Mouse (Mus musculus) erythroid progenitor cell, adult 5-6 weeks (primary cell): Measurements from ENCODE around the gene Acvr1b. TPM values are rescaled to one million over a fixed set of nuclear protein-coding genes. Genes with fewer than 3 reads are reported as not detected.

Experiments used
- ATAC-seq: replicated peaks from 2 replicates; pipeline ENCODE4 v1.8.0; 2016; ENCODE audit warnings: moderate number of reproducible peaks, mild to moderate bottlenecking, moderate TSS enrichment, inconsistent platforms; ENCODE audit not compliant: poor library complexity, low FRiP score, severe bottlenecking
- total RNA-seq, 2 experiments: library from RNA; stranded (forward) in 1 of 2; stranded (reverse) in 1 of 2; fragments of 150-400 nt in 1 of 2; fragments of 186-747, 209-891 nt in 1 of 2; gene quantifications; 2 replicates each; pipeline versions ENCODE4 v1.2.3 to v1.2.4; 2015 to 2017; ENCODE audit warnings: low replicate concordance in 2 of 2

Acvr1b gene
- total RNA-seq, 2 experiments from 2014 or later: 0.84 to 1.2 TPM

DNA sequence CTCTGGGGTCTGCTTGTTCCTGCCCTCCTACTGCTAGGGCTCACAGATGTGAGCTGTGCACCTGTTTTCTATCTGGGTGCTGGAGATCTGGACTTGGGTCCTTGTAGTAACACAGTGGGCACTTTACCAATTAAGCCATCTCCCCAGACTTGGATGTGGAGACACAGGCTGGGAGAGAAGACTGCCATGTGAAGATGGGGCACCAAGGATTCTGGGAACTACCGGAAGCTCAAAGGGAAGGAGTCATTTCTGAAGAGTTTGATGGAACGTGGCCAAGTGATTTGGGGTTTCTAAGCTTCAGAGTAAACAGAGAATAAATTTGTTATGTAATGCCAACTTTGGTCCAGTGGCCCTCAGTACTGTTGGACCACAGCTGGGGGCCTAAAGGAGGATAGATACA is 1.9 kb upstream of the Acvr1b start:
- no peak for ATAC-seq

DNA sequence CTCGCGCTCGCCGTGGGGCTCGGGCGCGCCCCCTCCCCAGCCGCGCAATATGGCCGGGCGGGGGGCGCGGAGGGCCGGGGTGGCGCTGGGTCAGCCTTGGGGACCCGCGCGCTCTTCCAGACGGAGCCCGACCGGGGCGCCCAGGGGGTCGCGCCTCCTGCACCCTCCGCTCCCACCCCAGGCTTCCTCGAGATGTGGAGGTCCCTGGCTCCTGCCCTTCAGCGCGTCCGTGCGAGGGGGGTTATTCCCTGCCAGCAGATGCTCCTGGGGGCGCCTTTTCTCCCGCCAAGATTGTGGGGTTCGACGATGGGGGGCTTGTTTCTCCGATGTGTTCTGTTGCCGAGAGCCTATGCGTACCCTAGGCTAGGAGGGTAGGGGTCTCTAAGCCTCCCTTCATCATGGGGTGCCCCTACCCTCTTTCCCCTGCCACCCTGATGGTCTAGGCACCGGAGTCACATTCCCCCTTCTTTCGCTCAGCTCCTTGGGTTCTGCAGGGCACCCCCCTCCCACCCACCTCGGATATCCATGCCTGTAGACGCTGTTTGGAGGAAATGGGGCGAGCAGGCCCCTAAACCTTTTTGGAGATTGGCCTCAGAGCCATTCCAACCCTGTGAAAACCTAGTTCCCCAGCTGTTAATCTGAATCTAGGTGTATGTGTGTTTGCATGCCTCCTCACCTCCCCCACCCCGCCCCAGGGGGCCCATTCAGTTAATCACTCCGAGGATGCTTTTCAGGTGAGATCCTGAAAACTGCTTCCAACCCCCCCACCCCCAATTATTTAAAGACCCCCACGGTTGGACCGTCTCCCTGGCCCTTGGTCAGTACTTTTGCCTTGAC is 645 bp downstream of the Acvr1b start:
- no peak for ATAC-seq

DNA sequence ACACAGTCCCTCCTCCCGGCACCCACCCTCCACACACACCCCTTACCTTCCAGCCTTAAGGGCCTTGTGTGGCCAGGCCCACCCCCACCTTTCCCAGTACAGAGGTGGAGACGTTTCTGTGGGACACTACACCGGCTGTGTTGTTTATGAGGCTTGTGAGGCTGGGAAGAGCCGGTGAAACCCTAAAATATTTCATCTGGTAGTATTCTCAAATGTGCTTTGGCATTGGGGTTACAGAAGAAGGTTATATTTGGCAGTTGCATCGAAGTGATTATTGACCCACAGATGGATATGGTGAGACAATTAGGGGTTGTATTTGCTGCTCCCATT is 1.2 kb downstream of the Acvr1b start:
- no peak for ATAC-seq

DNA sequence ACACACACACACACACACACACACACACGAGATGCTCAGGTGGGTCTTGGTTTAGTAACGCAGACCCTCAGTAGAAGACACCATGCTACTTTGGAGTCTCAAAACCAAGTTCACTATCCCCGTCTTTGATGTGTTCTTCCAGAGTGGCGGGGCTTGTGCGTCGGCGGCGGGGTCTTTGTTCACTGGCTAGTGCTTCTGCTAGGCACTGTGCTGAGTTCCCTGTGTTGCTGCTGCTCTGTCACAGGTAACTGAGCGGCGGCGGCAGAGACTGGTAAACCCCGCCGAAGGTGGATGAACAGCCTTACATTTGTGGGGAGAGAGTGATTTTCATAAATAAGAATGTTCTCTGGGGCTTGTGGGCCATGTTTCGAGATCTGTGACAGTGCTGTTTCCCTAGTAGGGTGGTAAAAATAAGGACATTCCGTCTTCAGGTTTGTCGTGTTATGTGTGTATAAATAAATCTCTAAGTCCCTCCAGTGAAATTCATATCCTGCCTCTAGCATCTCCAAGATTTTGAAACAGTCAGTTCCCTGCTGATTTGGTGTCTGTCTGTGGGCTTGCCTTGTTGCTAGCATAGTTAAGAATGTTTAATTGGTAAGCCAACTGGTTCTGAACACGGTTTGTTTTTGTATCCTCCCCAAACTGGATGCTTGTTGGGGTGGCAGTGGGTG is 1.9 kb downstream of the Acvr1b start:
- no peak for ATAC-seq

DNA sequence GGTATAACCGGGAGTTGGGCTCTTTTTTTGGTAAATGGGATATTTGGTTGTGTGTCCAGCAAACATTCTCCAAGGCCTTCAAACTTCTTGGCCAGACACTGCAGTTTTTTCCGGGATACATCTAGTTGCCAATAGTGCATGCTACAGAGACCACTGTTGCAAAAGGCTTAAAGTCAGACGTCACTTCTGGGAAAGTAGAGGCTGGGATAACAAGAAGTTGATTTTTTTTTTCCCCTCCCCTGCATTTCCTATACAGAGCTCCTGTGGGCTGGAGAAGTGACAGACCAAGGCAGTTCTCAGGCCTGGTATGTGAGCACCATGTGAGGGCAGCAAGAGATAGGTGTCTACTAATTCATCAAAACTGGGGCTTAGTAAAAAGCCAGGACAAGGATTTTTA is 2.4 kb downstream of the Acvr1b start:
- no peak for ATAC-seq

DNA sequence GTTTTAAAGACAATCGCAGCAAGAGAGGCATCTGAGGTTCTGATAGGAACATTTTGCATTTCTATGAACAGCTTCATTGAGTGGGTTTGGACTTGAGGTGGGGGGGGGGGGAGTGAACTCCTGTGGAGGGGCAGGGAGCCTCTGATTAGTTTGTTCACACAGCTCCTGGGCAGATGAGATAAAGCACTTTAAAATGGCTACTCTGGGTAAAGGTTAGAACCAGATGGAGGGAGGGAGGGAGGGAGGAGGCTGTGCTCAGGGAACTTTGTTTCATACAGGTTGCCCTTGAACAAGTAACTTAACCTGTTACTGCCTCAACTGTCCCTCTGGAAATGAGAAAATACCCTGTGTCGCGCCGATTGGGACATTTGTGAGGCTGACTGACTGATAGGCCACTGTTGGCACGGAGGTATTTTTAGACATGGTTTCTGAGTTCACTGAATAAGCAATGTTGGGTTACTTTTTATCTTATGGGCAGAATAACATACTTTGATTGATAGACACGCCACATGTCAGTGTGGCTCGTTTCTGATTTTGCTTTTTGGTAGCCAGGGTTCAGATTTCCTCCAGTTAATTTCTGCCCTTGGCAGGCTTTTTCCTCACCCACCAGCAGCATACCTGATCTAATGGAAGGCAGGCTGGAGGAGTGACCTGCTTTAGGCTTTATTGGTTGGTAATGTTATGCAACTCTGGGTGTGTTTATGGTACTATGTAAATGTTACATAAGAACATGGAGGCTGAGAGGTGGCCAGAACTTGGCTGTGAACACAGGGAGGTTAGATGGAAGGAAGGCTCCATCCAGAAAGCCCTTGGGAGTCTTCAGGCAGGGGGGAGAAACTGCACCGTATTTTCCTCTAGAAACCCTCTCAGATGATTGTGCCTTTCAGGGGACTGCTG is 3.2 kb downstream of the Acvr1b start:
- ATAC-seq: no peak

DNA sequence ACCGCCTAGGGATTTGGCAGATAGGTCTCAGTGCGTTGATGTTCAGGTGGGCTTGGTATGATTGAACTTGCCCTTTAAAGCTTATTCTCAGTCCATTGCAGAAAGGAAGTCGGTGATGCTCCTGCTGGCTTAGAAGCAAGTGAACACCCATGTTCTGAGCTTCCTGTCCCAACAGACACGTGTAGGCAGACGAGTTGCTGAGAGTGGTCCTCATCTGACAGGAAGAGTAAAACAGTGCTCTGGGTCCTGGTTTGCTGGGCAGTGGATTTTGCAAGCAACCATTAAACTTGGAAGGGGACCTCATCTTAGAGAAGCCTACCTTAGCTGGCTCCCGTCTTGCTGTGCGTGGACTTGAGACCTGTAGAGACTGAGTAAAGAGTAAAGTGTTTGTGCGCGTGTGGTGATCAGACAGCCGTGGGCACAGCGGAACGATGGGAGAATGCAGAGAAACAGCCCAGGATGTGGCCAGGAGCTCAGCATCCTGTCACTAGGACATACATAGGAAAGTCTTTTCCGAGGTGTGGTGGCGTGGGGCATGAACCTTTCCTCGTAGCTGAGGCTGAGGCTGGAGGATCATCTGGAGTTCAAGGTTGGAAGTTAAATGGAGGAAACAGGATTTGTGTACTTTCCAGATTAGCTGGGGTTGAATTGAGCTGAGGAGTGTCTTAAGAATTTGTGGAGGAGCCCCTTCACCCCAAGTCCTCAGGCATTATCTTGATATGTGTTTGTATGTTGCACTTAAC is 6.7 kb downstream of the Acvr1b start:
- ATAC-seq: no peak

DNA sequence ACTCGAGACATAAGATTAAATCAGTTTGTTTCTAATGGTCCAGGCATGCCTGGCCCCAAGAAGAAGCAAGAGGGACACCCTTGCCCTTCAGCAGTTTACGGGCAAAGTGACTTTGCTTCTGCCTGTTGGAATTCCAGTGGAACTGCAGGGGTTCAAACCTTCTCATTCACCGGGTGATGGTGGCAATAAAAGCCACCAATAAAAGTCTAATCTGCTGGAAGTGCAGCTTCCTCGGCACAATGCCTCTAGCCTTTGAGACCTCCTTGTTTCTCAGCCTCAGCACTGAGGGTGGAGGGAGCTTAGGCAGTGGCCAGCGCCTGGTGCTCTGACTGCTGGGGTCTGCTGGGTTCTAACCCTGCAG is 7.2 kb downstream of the Acvr1b start:
- ATAC-seq: no peak

DNA sequence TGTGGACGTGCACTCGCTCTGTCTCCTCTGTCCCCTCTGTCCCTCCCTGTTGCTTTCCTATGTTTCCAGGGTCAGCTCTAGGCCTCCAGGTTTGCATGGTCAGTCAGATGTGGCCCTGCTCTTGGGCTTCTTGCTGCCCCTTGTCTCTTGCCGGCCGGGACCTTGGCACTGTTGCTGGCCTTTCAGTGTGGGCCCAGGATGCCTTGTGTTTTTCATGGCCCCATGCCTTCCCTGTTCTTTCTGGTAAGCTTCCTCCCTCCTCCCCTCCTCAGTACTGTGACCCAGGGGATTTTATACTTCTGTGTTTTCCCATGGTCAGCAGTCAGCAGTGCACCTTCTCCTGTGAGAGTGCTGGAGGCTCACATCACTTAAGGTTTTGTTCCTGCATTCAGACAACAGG is 7.6 kb downstream of the Acvr1b start:
- ATAC-seq: no peak

DNA sequence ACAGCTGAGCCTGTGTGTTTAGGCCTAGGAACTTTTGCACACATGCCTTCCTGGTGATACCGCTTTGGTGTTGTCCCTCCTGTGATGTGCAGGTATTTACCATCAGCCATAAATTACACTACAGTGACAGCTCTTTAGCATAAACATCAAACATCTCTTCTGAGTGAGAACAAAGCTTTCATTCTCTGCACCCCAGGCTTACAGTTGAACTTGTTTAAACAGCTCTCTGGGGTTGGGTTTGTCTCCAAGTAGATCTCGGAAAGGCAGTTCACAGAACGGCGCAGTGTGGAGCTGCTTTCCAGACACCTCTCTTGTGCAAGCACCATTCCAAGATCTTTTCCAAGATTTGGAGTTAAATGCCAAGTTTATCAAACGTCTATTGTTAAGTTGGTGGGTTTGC is 8.8 kb downstream of the Acvr1b start:
- no peak for ATAC-seq

DNA sequence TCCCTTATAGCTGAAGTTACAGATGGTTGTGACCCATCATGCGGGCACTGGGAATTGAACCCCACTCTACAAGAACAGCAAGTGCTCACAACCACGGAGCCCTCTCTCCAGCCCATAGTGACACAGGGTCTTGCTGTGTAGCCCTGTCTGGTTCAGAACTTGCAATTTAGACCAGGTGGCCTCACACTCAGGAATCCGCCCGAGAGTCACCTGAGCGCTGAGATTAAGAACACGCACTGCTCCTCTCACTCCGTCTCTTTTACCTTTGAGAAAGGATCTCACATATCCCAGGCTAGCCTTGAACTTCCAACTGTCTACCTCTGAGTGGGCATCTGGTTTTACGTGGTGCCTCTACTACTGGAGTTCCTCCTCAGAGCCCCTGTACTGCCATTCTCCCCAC is 10.4 kb downstream of the Acvr1b start:
- no peak for ATAC-seq

DNA sequence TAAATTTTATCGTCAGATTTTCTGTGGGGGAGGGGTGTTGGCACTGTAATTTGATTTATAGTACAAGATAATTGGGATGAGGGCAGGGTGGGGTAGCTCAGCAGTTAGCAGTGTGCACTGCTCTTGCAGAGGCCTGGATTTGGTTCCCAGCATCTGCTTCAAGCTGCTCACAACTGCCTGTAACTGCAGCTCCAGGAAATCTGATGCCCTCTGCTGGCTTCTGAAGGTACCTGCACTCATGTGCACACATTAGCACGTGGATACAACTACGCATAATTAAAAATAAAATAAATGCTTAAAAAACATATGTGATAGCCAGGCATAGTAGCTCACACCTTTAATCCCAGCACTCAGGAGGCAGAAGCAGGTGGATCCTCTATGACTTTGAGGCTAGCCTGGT is 11.7 kb downstream of the Acvr1b start:
- no peak for ATAC-seq

DNA sequence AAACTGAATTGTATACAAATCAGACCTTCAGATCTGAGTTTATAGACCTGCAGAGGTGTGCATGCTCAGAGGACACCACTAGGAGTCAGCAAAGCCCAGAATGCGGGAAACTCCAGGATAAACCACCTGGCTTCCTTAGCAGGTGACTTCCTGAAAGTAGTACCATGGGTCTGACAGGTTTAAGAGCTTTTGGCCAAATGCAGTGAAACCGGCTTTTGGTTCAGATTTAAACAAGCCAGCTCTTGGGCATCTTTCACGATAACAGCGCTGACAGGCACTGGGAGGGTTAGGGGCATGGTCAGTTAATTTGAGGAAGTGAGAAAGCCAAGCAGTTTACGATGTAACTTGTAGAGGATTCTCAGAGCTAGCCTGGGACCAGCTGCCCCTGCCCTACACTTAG is 14.0 kb downstream of the Acvr1b start:
- no peak for ATAC-seq

DNA sequence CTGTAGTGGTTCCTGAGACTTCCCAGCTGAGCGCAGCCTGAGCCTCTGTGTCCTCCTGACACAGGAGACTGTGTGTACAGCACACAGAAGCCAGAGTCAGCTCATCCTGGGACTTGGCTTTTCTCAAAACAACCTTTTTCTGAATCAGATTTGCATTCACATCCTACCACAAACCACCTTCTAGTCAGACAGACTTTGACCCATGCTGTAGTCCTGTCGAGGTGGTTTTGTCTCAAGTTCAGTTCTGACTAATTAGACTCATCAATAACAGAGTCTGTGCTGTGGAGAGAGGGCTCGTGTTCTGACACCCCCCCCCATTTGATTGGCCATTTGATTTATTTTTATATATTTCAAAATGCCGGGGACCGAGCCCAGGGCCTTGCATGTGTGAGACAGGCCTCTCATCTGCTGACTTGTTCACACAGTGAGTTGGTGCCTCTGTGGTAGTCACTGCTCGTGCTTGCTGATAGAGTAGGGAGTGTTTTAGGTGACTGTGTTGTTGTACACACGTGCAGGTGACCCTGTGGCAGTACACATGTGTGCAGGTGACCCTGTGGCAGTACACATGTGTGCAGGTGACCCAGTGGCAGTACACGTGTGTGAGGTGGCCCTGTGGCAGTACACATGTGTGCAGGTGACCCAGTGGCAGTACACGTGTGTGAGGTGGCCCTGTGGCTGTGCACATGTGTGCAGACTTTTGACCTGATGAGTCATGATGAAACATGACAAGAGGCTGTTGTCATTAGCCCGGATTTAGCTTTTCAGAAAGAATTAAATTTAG is 16.3 kb downstream of the Acvr1b start:
- no peak for ATAC-seq

DNA sequence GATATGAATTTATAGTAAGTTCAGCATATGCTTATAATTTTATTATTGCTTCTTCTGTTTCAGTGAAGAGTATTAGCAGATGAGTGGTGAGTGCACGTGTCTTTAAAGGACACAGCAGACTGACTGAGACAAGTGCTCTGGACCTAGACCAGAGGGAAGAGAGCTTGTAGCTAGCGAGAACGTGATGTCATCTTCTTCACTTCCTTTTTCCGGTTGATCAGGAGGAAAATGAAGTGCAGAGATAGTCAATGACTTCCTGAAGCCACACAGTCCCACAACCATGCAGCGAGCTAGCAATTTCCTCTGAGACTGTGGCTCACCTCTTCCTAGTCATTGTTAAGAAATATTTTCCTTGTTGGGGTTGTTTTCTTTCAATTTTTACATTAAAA is 16.9 kb downstream of the Acvr1b start:
- ATAC-seq: no peak

DNA sequence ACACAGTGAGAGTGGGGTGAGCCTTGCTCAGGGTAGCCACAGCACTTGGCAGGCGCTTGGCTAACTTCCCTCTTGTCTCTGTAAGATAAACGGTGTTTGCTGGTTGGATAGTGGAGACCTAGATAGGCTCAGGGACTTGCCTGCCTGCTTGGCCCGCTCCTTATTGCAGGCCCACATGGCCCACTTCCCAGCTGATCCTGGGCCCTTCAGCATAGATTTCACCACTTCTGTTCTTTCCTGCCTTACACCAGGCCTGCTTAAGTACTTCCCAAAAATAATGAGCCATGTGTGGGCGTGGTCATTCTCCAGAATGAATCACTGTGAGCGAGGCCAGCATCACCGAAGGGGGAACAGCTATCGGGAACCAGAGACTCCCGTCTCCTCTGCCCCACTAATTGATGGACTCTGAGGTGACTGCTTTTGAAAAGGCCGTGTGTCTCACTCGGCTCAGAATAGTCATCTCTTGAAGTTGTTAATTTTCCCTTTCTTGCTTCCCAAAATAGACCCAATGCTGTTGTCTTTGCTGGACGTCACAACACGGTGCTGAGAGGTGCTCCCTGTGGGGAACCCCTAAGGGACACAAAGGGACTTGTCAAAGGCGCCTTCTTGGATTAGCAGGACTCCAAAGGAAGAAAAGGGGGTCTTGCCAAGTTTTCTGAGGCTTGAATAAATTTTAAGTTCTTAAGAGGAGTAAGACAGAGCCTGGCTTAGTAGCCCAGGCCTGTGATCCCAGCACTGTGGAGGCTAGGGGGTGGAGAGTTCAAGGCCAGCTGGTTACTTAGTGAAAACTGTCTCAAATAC is 17.8 kb downstream of the Acvr1b start:
- ATAC-seq: no peak

DNA sequence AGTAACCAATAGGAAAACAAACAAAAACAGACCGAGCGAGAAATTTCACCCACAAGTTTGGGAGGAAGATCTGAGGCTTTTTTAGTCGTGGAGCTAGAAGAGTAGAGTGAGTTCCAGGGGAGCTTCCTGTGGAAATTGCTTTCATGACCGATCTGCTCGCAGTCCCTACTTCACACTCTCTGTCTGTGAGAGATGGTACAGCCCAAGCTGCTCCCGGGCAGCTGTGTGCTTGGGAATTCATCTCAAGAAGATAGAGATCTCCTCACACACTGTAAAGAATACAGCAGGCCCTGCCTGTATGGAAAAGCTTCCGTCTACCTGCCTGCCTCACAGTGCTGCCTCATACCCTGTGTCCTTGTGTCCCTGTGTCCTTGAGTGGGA is 18.4 kb downstream of the Acvr1b start:
- no peak for ATAC-seq

DNA sequence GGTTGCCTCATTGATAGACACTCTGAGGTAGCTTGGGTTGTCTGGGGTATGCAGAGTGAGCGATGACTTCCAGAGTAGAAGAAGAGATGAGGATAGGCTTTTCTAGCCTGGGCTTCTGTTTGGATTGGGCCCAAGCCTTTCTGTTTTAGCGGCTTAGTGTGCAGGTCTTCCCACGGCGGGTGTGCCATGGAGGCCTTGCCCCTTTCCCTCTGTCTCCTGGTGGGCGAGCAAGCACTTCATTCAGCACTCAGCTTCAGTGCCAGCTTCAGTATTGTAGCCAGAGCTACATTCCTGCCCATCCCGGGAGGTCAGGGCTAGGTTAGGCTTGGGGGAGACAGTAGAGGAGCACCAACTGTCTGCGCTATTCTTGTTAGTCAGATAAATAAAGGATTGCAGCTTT is 18.8 kb downstream of the Acvr1b start:
- ATAC-seq: no peak

DNA sequence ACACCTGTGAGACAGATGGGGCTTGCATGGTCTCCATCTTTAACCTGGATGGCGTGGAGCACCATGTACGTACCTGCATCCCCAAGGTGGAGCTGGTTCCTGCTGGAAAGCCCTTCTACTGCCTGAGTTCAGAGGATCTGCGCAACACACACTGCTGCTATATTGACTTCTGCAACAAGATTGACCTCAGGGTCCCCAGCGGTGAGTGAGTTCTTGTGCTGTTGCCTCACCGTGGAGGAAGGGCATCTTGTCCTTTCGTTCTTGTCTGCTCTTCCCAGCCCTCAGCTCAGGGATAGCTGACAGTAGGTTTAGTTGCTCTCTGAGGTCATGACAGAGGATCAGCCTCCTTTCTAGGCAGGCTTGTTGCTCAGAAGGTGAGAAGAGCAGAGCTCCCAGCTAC is 20.1 kb downstream of the Acvr1b start:
- ATAC-seq: no peak
